In the genomic region with DNA sequence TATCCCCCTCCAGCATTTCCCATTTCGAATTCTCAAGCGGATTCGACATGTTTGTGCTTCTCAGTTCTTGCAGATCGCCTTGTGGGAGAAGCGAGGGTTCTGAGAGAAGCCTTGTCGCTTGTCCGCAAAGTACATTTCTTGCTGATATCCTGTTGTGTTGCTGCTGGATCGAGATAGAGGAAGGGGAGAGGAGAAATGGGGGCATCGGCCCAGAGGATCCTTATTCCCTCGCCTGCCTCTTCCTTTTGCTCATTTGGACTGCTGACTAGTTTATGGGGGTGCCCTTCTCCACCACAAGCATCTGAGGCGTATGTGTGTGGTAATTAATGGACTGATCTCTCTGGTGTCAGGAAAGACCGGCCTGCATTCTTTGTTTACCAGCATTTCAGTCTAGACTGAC, we compare ENCODE assay signal across 8 mouse cellular contexts. TPM values are rescaled to one million over a fixed set of nuclear protein-coding genes. Genes with fewer than 3 reads are reported as not detected.
A peak's percentile ranks its signal among the peaks of the same experiment; 100 is the strongest.
DNase-seq lines count a peak whose midpoint lies in the region; ATAC-seq and TF ChIP-seq lines count a peak whose summit lies in the region.
"Not testable (repeated sequence)": the region's sequence is repeated elsewhere in the genome, so short reads cannot be mapped to it uniquely, and the experiment has no call there.

No protein-coding gene starts in this region.

- not testable (repeated sequence) for H3K9me3 ChIP-seq in forebrain, embryonic 12.5 days; heart, embryonic 15.5 days (replicated peaks); intestine, postnatal 0 days (ENCODE audit: control insufficient read depth); megakaryocyte, embryonic 14.5 days; neural tube, embryonic 15.5 days (replicated peaks)

- peak overlapping the region; percentile 78 for H3K4me3 ChIP-seq in forebrain, embryonic 12.5 days (replicated peaks)
- H3K4me3 ChIP-seq in heart, embryonic 15.5 days: peak overlapping the region; percentile 67
- H3K4me3 ChIP-seq in intestine, postnatal 0 days (ENCODE audit: low read depth, low read length): peak overlapping the region; percentile 71
- peak overlapping the region; percentile 94 for H3K4me3 ChIP-seq in megakaryocyte, embryonic 14.5 days (replicated peaks)
- peak overlapping the region; percentile 60 for H3K4me3 ChIP-seq in neural tube, embryonic 15.5 days (replicated peaks)

- 1% methylated on average over 12 of the region's 12 CpGs for WGBS in forebrain, embryonic 12.5 days
- under 1% methylated on average over 12 of the region's 12 CpGs for WGBS in heart, embryonic 15.5 days
- under 1% methylated on average over 12 of the region's 12 CpGs for WGBS in intestine, postnatal 0 days
- WGBS in neural tube, embryonic 15.5 days: 2% methylated on average over 12 of the region's 12 CpGs

- peaks cover 14% of the 10 kb centered on the region for H3K4me1 ChIP-seq in forebrain, embryonic 12.5 days
- peaks cover 14% of the 10 kb centered on the region for H3K4me1 ChIP-seq in heart, embryonic 15.5 days (replicated peaks)
- H3K4me1 ChIP-seq in intestine, postnatal 0 days (replicated peaks; ENCODE audit: control insufficient read depth, insufficient read depth, low read length); neural tube, embryonic 15.5 days: not testable (repeated sequence)
- H3K4me1 ChIP-seq in megakaryocyte, embryonic 14.5 days: peaks cover 28% of the 10 kb centered on the region

- peak overlapping the region; percentile 76 for H3K9ac ChIP-seq in forebrain, embryonic 12.5 days
- H3K9ac ChIP-seq in heart, embryonic 15.5 days: peak overlapping the region; percentile 66
- H3K9ac ChIP-seq in intestine, postnatal 0 days (ENCODE audit: low read depth, low read length): peak overlapping the region; percentile 55
- peak overlapping the region; percentile 33 for H3K9ac ChIP-seq in neural tube, embryonic 15.5 days (replicated peaks)

- H3K36me3 ChIP-seq in forebrain, embryonic 12.5 days (replicated peaks): peaks cover 12% of the 10 kb centered on the region
- not testable (repeated sequence) for H3K36me3 ChIP-seq in heart, embryonic 15.5 days; intestine, postnatal 0 days (ENCODE audit: control insufficient read depth, insufficient read depth); neural tube, embryonic 15.5 days
- H3K36me3 ChIP-seq in megakaryocyte, embryonic 14.5 days (replicated peaks; ENCODE audit: low read length): peaks cover 16% of the 10 kb centered on the region

- H3K27me3 ChIP-seq in forebrain, embryonic 12.5 days; heart, embryonic 15.5 days; intestine, postnatal 0 days (replicated peaks; ENCODE audit: control insufficient read depth, insufficient read depth, low read length); megakaryocyte, embryonic 14.5 days (replicated peaks); neural tube, embryonic 15.5 days (replicated peaks): not testable (repeated sequence)

- not testable (repeated sequence) for H3K27ac ChIP-seq in forebrain, embryonic 12.5 days; intestine, postnatal 0 days (ENCODE audit: low read depth, low read length); neural tube, embryonic 15.5 days (replicated peaks)
- peak overlapping the region; percentile 68 for H3K27ac ChIP-seq in heart, embryonic 15.5 days

- peak; percentile 28 for DNase-seq in 416B (ENCODE audit: low read depth)
- DNase-seq in embryo, embryonic 10.5 days (ENCODE audit: low spot score): peak; percentile 21
- peak; percentile 21 for DNase-seq in liver

- TF ChIP-seq CTCF in intestine, postnatal 0 days (IDR thresholded peaks at IDR 0.05; ENCODE audit: low read depth): not testable (repeated sequence)

- H3K4me2 ChIP-seq in forebrain, embryonic 12.5 days: peak overlapping the region; percentile 63
- peak overlapping the region; percentile 69 for H3K4me2 ChIP-seq in heart, embryonic 15.5 days
- peak overlapping the region; percentile 79 for H3K4me2 ChIP-seq in intestine, postnatal 0 days (replicated peaks; ENCODE audit: low read depth)
- H3K4me2 ChIP-seq in neural tube, embryonic 15.5 days: peak overlapping the region; percentile 84

- not testable (repeated sequence) for ATAC-seq in forebrain, embryonic 12.5 days (ENCODE audit: low FRiP score); heart, embryonic 15.5 days (replicated peaks; ENCODE audit: insufficient number of reproducible peaks, insufficient read depth, low FRiP score, low read depth); intestine, postnatal 0 days; neural tube, embryonic 15.5 days (ENCODE audit: low FRiP score)

RNA-seq across cellular contexts. Expression of gene Kifc5b, which starts 0.7 kb away (rescaled TPM):
- polyA plus RNA-seq in forebrain, embryonic 12.5 days (2016; fragmentation: Nextera tagmentation; extraction: Ambion mirVana): 9.7 and 9.8 TPM in 2 replicates
- 5.3 and 7.4 TPM in 2 replicates for polyA plus RNA-seq in heart, embryonic 15.5 days (2015; fragmentation: Nextera tagmentation; extraction: Ambion mirVana)
- 0.94 and 1.4 TPM in 2 replicates for polyA plus RNA-seq in intestine, postnatal 0 days (2015; fragmentation: Nextera tagmentation; extraction: Ambion mirVana)
- 8.0 and 12.1 TPM in 2 replicates for polyA plus RNA-seq in megakaryocyte, embryonic 14.5 days (2012; ENCODE audit: insufficient read depth, low replicate concordance)
- 2.3 and 3.5 TPM in 2 replicates for polyA plus RNA-seq in neural tube, embryonic 15.5 days (2015; fragmentation: Nextera tagmentation; extraction: Ambion mirVana)

RNA-seq across cellular contexts. Expression of gene Phf1, which starts 15.3 kb away (rescaled TPM):
- 8.6 and 8.8 TPM in 2 replicates for polyA plus RNA-seq in forebrain, embryonic 12.5 days (2016; fragmentation: Nextera tagmentation; extraction: Ambion mirVana)
- 7.3 and 9.5 TPM in 2 replicates for polyA plus RNA-seq in heart, embryonic 15.5 days (2015; fragmentation: Nextera tagmentation; extraction: Ambion mirVana)
- polyA plus RNA-seq in intestine, postnatal 0 days (2015; fragmentation: Nextera tagmentation; extraction: Ambion mirVana): 11.2 and 11.6 TPM in 2 replicates
- 31.7 and 44.3 TPM in 2 replicates for polyA plus RNA-seq in megakaryocyte, embryonic 14.5 days (2012; ENCODE audit: insufficient read depth, low replicate concordance)
- 27.5 and 30.5 TPM in 2 replicates for polyA plus RNA-seq in neural tube, embryonic 15.5 days (2015; fragmentation: Nextera tagmentation; extraction: Ambion mirVana)

RNA-seq across cellular contexts. Expression of gene Cuta, which starts 21.8 kb away (rescaled TPM):
- 155 and 161 TPM in 2 replicates for polyA plus RNA-seq in forebrain, embryonic 12.5 days (2016; fragmentation: Nextera tagmentation; extraction: Ambion mirVana)
- polyA plus RNA-seq in heart, embryonic 15.5 days (2015; fragmentation: Nextera tagmentation; extraction: Ambion mirVana): 144 and 160 TPM in 2 replicates
- 287 and 304 TPM in 2 replicates for polyA plus RNA-seq in intestine, postnatal 0 days (2015; fragmentation: Nextera tagmentation; extraction: Ambion mirVana)
- polyA plus RNA-seq in megakaryocyte, embryonic 14.5 days (2012; ENCODE audit: insufficient read depth, low replicate concordance): 396 and 1,059 TPM in 2 replicates
- 141 and 152 TPM in 2 replicates for polyA plus RNA-seq in neural tube, embryonic 15.5 days (2015; fragmentation: Nextera tagmentation; extraction: Ambion mirVana)

RNA-seq across cellular contexts. Expression of gene Syngap1, which starts 23.5 kb away (rescaled TPM):
- 3.9 and 4.8 TPM in 2 replicates for polyA plus RNA-seq in forebrain, embryonic 12.5 days (2016; fragmentation: Nextera tagmentation; extraction: Ambion mirVana)
- 0.60 and 1.0 TPM in 2 replicates for polyA plus RNA-seq in heart, embryonic 15.5 days (2015; fragmentation: Nextera tagmentation; extraction: Ambion mirVana)
- polyA plus RNA-seq in intestine, postnatal 0 days (2015; fragmentation: Nextera tagmentation; extraction: Ambion mirVana): 0.35 and 0.39 TPM in 2 replicates
- 3.0 and 4.4 TPM in 2 replicates for polyA plus RNA-seq in megakaryocyte, embryonic 14.5 days (2012; ENCODE audit: insufficient read depth, low replicate concordance)
- 3.7 and 3.8 TPM in 2 replicates for polyA plus RNA-seq in neural tube, embryonic 15.5 days (2015; fragmentation: Nextera tagmentation; extraction: Ambion mirVana)

RNA-seq across cellular contexts. Expression of gene Zbtb9, which starts 55.4 kb away (rescaled TPM):
- polyA plus RNA-seq in forebrain, embryonic 12.5 days (2016; fragmentation: Nextera tagmentation; extraction: Ambion mirVana): 18.9 and 20.0 TPM in 2 replicates
- polyA plus RNA-seq in heart, embryonic 15.5 days (2015; fragmentation: Nextera tagmentation; extraction: Ambion mirVana): 8.3 and 10.2 TPM in 2 replicates
- 6.5 and 6.7 TPM in 2 replicates for polyA plus RNA-seq in intestine, postnatal 0 days (2015; fragmentation: Nextera tagmentation; extraction: Ambion mirVana)
- polyA plus RNA-seq in megakaryocyte, embryonic 14.5 days (2012; ENCODE audit: insufficient read depth, low replicate concordance): 2.3 and 4.1 TPM in 2 replicates
- 15.9 and 16.0 TPM in 2 replicates for polyA plus RNA-seq in neural tube, embryonic 15.5 days (2015; fragmentation: Nextera tagmentation; extraction: Ambion mirVana)
